Mouse (Mus musculus) forebrain, embryonic 16.5 days (tissue): ENCODE measurements around the gene Fgfr2. TPM values are rescaled to one million over a fixed set of nuclear protein-coding genes. Genes with fewer than 3 reads are reported as not detected.

Experiments used
- ATAC-seq: fragments of 200-750 bp; cut with Nextera tagmentation; 2 replicates; pipeline ENCODE4 v1.8.0; 2017; ENCODE audit warnings: mild to moderate bottlenecking, moderate library complexity
- H3K27ac ChIP-seq: fragments of 300-500 bp; sonication (generic); 2 replicates; pipeline ENCODE4 v1.5.1; 2014; ENCODE audit warnings: low read length, control low read depth
- H3K27me3 ChIP-seq: fragments of 300-500 bp; sonication (generic); replicated peaks from 2 replicates; pipeline ENCODE4 v1.6.1; 2014; ENCODE audit warnings: low read length; ENCODE audit not compliant: control insufficient read depth, insufficient read depth
- H3K36me3 ChIP-seq: fragments of 300-500 bp; sonication (generic); 2 replicates; pipeline ENCODE4 v1.6.1; 2014; ENCODE audit not compliant: control insufficient read depth, insufficient read depth
- H3K4me1 ChIP-seq: fragments of 300-500 bp; sonication (generic); replicated peaks from 2 replicates; pipeline ENCODE4 v1.6.1; 2014; ENCODE audit warnings: low read length; ENCODE audit not compliant: control insufficient read depth, insufficient read depth
- H3K4me2 ChIP-seq: fragments of 300-500 bp; sonication (generic); 2 replicates; pipeline ENCODE4 v1.6.1; 2014; ENCODE audit warnings: mild to moderate bottlenecking, low read length, control low read depth
- H3K4me3 ChIP-seq: fragments of 300-500 bp; sonication (generic); replicated peaks from 2 replicates; pipeline ENCODE4 v1.5.1; 2014; ENCODE audit warnings: mild to moderate bottlenecking, low read length, control low read depth
- H3K9ac ChIP-seq: fragments of 300-500 bp; sonication (generic); replicated peaks from 2 replicates; pipeline ENCODE4 v1.6.1; 2014; ENCODE audit warnings: low read depth, low read length, control low read depth
- H3K9me3 ChIP-seq: fragments of 300-500 bp; sonication (generic); 2 replicates; pipeline ENCODE4 v1.6.1; 2016; ENCODE audit warnings: low read length; ENCODE audit not compliant: control insufficient read depth
- WGBS: fragments of 180-500 bp; shearing (Covaris S2); extraction: QIAGEN DNeasy Blood & Tissue Kit; methylation state at CpG from one replicate; pipeline ENCODE4 v1.1.7; 2014; 5-methylcytosine and 5-hydroxymethylcytosine counted together
- polyA plus RNA-seq: library from polyadenylated mRNA; unstranded; fragments of >200 nt; fragmentation: Nextera tagmentation; extraction: Ambion mirVana; gene quantifications from 2 replicates; pipeline ENCODE4 v1.2.1, GENCODE M21; 2015

Gene Fgfr2
- polyA plus RNA-seq, 1 experiment from 2014 or later = 39.2 TPM

GRCm38 (mm10) chr7:131909611-131910010 is 1213.5 kb downstream of the Fgfr2 start:
- no peak for ATAC-seq
- Histone ChIP-seq H3K9me3 (no peaks in the 10 kb centered on the region), H3K4me3 (no peak overlapping the region), H3K27ac (no peak overlapping the region), H3K27me3 (no peaks in the 10 kb centered on the region), H3K36me3 (no peaks in the 10 kb centered on the region), H3K4me1 (peaks cover 9% of the 10 kb centered on the region), H3K4me2 (no peak overlapping the region), H3K9ac (no peak overlapping the region)
- 16% methylated on average over 4 of the region's 4 CpGs for WGBS

DNA sequence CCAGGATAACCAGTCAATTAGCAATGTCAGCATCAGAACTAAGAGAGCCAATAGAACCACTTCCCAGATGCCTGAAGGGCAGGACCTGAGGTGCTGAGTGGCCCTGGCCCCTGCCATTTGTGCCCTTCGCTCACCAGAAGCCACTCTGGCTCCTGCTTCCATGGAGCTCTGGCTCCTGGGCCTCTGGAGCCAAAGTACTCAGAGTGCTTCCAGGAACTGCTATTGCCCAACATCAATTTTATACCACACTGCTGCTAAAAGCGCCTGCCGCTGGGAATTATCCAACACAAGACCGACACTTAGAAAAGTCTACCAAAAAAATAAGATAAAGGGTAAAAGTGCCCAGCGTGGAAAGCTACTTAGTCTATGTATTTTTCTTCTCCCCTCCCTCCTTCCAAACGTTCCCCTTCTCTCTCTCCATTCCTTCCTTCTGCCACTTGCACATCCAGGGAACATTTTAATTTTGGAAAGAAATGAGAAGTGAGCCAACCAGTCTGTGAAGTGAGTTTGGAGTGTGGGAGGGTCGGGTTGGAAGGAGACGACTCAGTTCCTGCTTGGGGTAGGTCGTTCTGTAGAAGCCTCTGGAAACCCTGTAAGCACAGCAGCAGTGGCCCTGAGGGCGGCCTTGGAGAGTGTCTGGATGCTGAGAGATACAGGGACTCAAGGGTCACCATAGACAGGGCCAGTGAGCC is 1216.5 kb downstream of the Fgfr2 start:
- Histone ChIP-seq H3K27me3 (no peaks in the 10 kb centered on the region), H3K9me3 (no peaks in the 10 kb centered on the region), H3K4me2 (no peak overlapping the region), H3K9ac (no peak overlapping the region), H3K4me1 (peaks cover 9% of the 10 kb centered on the region), H3K4me3 (no peak overlapping the region), H3K27ac (no peak overlapping the region), H3K36me3 (no peaks in the 10 kb centered on the region)
- 83% methylated on average over 10 of the region's 10 CpGs for WGBS
- no peak for ATAC-seq

GRCm38 (mm10) chr7:131899356-131899755 is 1223.8 kb downstream of the Fgfr2 start:
- ATAC-seq = peak; percentile 40; the same call in 1 of the 2 replicates
- Histone ChIP-seq H3K27ac (peak overlapping the region; percentile 21; the same call in 1 of the 2 replicates), H3K9ac (no peak overlapping the region), H3K9me3 (peaks cover 6% of the 10 kb centered on the region; the same call in 1 of the 2 replicates), H3K27me3 (no peaks in the 10 kb centered on the region), H3K4me3 (no peak overlapping the region), H3K4me2 (no peak overlapping the region), H3K36me3 (no peaks in the 10 kb centered on the region), H3K4me1 (peaks cover 6% of the 10 kb centered on the region)
- 0% methylated on average over 2 of the region's 2 CpGs for WGBS

- Histone ChIP-seq H3K4me3 (no peak overlapping the region), H3K27me3 (no peaks in the 10 kb centered on the region), H3K9me3 (peaks cover 6% of the 10 kb centered on the region; the same call in 1 of the 2 replicates), H3K36me3 (no peaks in the 10 kb centered on the region), H3K4me2 (no peak overlapping the region), H3K27ac (no peak overlapping the region), H3K4me1 (peaks cover 6% of the 10 kb centered on the region), H3K9ac (no peak overlapping the region)
- WGBS = 19% methylated on average over 4 of the region's 4 CpGs
- no peak for ATAC-seq
Observed at GRCm38 (mm10) chr7:131897282-131897681, 1225.9 kb downstream of the Fgfr2 start.

- ATAC-seq = no peak
- Histone ChIP-seq H3K36me3 (no peaks in the 10 kb centered on the region), H3K9me3 (no peaks in the 10 kb centered on the region), H3K27me3 (peaks cover 40% of the 10 kb centered on the region), H3K4me2 (no peak overlapping the region), H3K27ac (no peak overlapping the region), H3K9ac (no peak overlapping the region), H3K4me3 (no peak overlapping the region), H3K4me1 (no peaks in the 10 kb centered on the region)
- WGBS = 62% methylated on average over 6 of the region's 6 CpGs
Observed at GRCm38 (mm10) chr7:131882824-131883223, 1240.3 kb downstream of the Fgfr2 start.

DNA sequence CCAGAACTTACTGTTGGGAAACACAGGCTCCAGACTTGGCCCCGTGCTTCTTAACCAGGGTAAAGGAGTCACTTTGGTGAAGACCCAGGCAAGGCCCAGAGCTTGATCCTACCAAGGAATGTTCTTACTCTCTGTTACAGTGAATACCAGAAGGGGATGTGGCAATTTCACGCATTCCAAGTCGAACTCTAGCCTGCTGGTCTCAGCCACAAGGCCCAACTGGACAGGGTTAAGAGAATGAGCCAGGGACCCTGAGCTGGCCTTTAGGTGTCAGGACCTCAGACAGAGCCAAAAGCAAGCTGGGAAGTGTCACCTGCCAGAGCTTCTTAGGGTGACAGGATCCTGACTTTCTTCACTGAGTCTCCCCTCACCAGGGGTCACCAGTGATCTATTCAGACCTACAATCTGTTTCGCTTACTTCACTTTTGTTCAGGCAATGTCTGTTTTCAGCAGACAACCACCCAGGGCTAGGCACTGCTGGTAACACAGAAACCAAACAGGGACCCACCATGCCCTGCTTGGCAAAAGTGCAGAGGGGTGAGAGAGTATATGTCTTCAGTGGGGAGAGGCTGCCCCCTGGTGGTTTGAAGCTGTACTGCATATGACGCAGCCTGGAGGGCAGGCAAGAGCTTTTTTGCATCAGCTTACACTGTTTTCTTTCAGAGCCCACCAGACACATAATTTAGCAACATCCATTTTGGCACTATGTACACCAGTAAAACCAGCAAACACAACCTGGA is 1241.1 kb downstream of the Fgfr2 start:
- WGBS = 51% methylated on average over 5 of the region's 5 CpGs
- Histone ChIP-seq H3K9me3 (no peaks in the 10 kb centered on the region), H3K9ac (no peak overlapping the region), H3K4me3 (no peak overlapping the region), H3K27ac (no peak overlapping the region), H3K4me2 (no peak overlapping the region), H3K27me3 (peaks cover 37% of the 10 kb centered on the region), H3K36me3 (no peaks in the 10 kb centered on the region), H3K4me1 (no peaks in the 10 kb centered on the region)
- peak; percentile 68 for ATAC-seq

- H3K4me2 ChIP-seq = no peak overlapping the region
- H3K27me3 ChIP-seq = peaks cover 37% of the 10 kb centered on the region
- WGBS = 92% methylated on average over 5 of the region's 5 CpGs
Observed at GRCm38 (mm10) chr7:131880150-131880549, 1243.0 kb downstream of the Fgfr2 start.

GRCm38 (mm10) chr7:131878846-131879245 is 1244.3 kb downstream of the Fgfr2 start:
- 86% methylated on average over 8 of the region's 8 CpGs for WGBS
- Histone ChIP-seq H3K4me2 (no peak overlapping the region), H3K9me3 (no peaks in the 10 kb centered on the region), H3K27ac (no peak overlapping the region), H3K36me3 (no peaks in the 10 kb centered on the region), H3K4me1 (no peaks in the 10 kb centered on the region), H3K4me3 (no peak overlapping the region), H3K9ac (no peak overlapping the region), H3K27me3 (peaks cover 37% of the 10 kb centered on the region)
- no peak for ATAC-seq

More at GRCm38 (mm10) chr7:131880150-131880549, 1243.0 kb downstream of the Fgfr2 start:
- H3K9me3 ChIP-seq = no peaks in the 10 kb centered on the region
- no peaks in the 10 kb centered on the region for H3K36me3 ChIP-seq
- no peak overlapping the region for H3K9ac ChIP-seq
- ATAC-seq = no peak
- H3K27ac ChIP-seq = no peak overlapping the region
- no peak overlapping the region for H3K4me3 ChIP-seq
- H3K4me1 ChIP-seq = no peaks in the 10 kb centered on the region

- no peak for ATAC-seq
- Histone ChIP-seq H3K27me3 (peaks cover 3% of the 10 kb centered on the region; the same call in 1 of the 2 replicates), H3K4me1 (no peaks in the 10 kb centered on the region), H3K9me3 (peaks cover 2% of the 10 kb centered on the region; the same call in 1 of the 2 replicates), H3K4me3 (no peak overlapping the region), H3K9ac (no peak overlapping the region), H3K4me2 (no peak overlapping the region), H3K36me3 (no peaks in the 10 kb centered on the region), H3K27ac (no peak overlapping the region)
Observed at GRCm38 (mm10) chr7:131861157-131861556, 1262.0 kb downstream of the Fgfr2 start.
